Mouse (Mus musculus) cerebellum, postnatal 14 days (tissue): Measurements from ENCODE around the gene BC061212.
"Not testable (repeated sequence)": the region's sequence is repeated elsewhere in the genome, so short reads cannot be mapped to it uniquely, and the experiment has no call there.

ENCODE experiments used
- DNase-seq, 2 experiments: peaks; one replicate each; pipeline ENCODE4 v3.0.0; 2021; ENCODE audit warnings: mixed read lengths in 2 of 2

Gene BC061212

GRCm38 (mm10) chr5:94070445-94070844 lies at the start of gene BC061212:
Gene BC061212, minus strand, starts transcription at chr5:94070545.
- not testable (repeated sequence) for DNase-seq

- DNase-seq: not testable (repeated sequence)
These were observed 5.7 kb upstream of the BC061212 start, which contains the start of gene Gm6351 for GRCm38 (mm10) chr5:94076085-94076484. Gene Gm6351, plus strand, starts transcription at chr5:94076385.
